10 mouse cellular contexts compared by ENCODE assay signal in the genomic region with DNA sequence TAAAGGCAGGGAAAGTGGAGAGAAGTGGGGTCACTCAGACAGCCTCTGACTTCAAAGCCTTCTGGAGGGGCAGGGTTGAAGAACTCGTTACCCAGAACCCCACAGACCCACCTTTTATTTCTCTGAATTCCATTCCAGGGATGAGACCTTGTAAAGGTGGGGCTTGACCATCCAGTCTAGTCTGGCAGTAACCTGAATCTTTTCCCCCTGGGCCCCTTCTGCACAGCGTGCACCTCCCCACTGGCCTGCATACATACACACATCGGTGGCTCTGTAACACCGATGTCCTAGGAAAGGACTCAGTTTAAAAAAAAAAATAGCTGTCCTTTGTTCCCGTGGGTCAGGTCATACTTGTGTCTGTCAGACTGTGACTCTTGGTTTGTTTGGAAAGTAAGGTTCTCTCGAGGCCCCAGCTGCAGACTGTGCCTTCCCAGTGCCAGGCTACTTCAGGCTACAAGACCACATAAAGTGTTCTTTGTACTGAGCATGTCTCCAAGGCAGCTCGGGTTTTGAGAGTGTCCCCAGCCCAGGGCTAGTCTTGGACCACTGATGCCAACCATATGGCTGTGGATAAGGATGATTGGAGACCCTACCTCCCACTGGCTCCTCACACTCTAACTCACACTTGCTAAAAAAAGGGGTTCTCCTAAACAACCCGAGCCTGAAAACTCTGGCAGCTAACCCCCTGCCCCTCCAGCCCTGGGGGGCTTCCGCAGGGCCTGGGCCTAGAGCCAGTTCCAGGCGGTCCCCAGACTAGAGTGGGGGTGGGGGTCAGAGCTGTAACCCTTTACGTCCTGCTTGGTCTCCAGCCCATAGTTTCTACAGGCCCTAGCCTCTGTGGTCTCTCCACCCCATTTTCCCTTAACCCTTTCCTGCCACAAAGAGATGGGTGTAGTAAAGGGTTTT. TPM values are rescaled to one million over a fixed set of nuclear protein-coding genes. Genes with fewer than 3 reads are reported as not detected.
DNase-seq lines count a peak whose midpoint lies in the region; ATAC-seq and TF ChIP-seq lines count a peak whose summit lies in the region.
"Had no signal": no experiment of that assay in that cellular context is flagged by ENCODE, and none has a peak within 500 bp of the region (broad histone marks: within the 10 kb centered on the region; RNA-seq: fewer than 3 reads in every experiment).

No protein-coding gene starts in this region.

- WGBS in kidney, postnatal 0 days, result under 1% methylated on average over 11 of the region's 11 CpGs

- TF ChIP-seq POLR2A in cortical plate, adult 2 months (IDR thresholded peaks at IDR 0.05; ENCODE audit: extremely low read depth, insufficient read depth, low read length), result no peak

- no peaks in the 10 kb centered on the region for H3K27me3 ChIP-seq in kidney, postnatal 0 days (ENCODE audit: insufficient read depth, low read length)

- H3K36me3 ChIP-seq in kidney, postnatal 0 days (ENCODE audit: insufficient read depth, low read length), result no peaks in the 10 kb centered on the region

- ATAC-seq in kidney, postnatal 0 days (replicated peaks; ENCODE audit: low FRiP score, low read depth), result peak; percentile 69
- ATAC-seq: Patski had no signal

- H3K4me1 ChIP-seq in kidney, postnatal 0 days (replicated peaks; ENCODE audit: insufficient read depth, low read length), result peaks cover 30% of the 10 kb centered on the region
- no peaks in the 10 kb centered on the region; the same call in 1 of the 2 replicates for H3K4me1 ChIP-seq in cortical plate, adult 2 months (ENCODE audit: control insufficient read depth, insufficient read depth, low read length)

- no peaks in the 10 kb centered on the region for H3K9me3 ChIP-seq in kidney, postnatal 0 days (replicated peaks; ENCODE audit: low read length)
- H3K9me3 ChIP-seq: megakaryocyte, embryonic 14.5 days had no signal

- peak overlapping the region; percentile 68; the same call in 1 of the 2 replicates for H3K9ac ChIP-seq in kidney, postnatal 0 days (ENCODE audit: low read depth, low read length)

- H3K4me2 ChIP-seq in kidney, postnatal 0 days (ENCODE audit: low read length), result peak overlapping the region; percentile 84

- DNase-seq in kidney, postnatal 0 days (ENCODE audit: low spot score), result peak; percentile 87
- no peak for DNase-seq in kidney, postnatal 36 days
- peak; percentile 50 for DNase-seq in heart, postnatal 4 days
- DNase-seq in lung, postnatal 4 days, result peak; percentile 56 to 71
- DNase-seq in urinary bladder, postnatal 14 days (ENCODE audit: low spot score), result no peak
- DNase-seq in cerebellum, adult 9-10 months, result no peak
- no peak for DNase-seq in gastrocnemius, postnatal 10 days

- H3K4me3 ChIP-seq in kidney, postnatal 0 days (replicated peaks; ENCODE audit: low read depth, low read length), result 0 out of 2 replicates have a peak overlapping the region, but pooled peaks have one; percentile 2
- H3K4me3 ChIP-seq in cortical plate, adult 2 months (ENCODE audit: insufficient read depth, low read length), result peak overlapping the region; percentile 51; the same call in 1 of the 2 replicates

- no peak for TF ChIP-seq CTCF in kidney, postnatal 0 days (IDR thresholded peaks at IDR 0.05; ENCODE audit: low read depth)
- no peak for TF ChIP-seq CTCF in cortical plate, adult 2 months (IDR thresholded peaks at IDR 0.05; ENCODE audit: extremely low read depth, insufficient read depth, low read length)

- H3K27ac ChIP-seq in kidney, postnatal 0 days, result peak overlapping the region; percentile 89
- H3K27ac ChIP-seq in cortical plate, adult 2 months (ENCODE audit: insufficient read depth, low read length), result no peak overlapping the region

RNA-seq across cellular contexts. Expression of a gene that starts 0.9 kb away (rescaled TPM):
- polyA plus RNA-seq in kidney, postnatal 0 days (2015; fragmentation: Nextera tagmentation; extraction: Ambion mirVana), result 8.4 and 8.9 TPM in 2 replicates
- 2.6 and 2.8 TPM in 2 replicates for polyA plus RNA-seq in cortical plate, adult 2 months (2012; rRNA removed)
- total RNA-seq in heart, postnatal 4 days (2021), result 10 to 100 TPM; 36.0 to 36.3 TPM
- total RNA-seq in gastrocnemius, postnatal 10 days (2021), result 10 to 100 TPM in 1 of 2 experiments, 1 to 10 TPM in 1; 9.3 to 15.3 TPM
- polyA plus RNA-seq: Patski had no signal

RNA-seq across cellular contexts. Expression of a gene that starts 30.0 kb away (rescaled TPM):
- polyA plus RNA-seq in kidney, postnatal 0 days (2015; fragmentation: Nextera tagmentation; extraction: Ambion mirVana), result 16.8 and 19.7 TPM in 2 replicates
- 1.8 and 2.0 TPM in 2 replicates for polyA plus RNA-seq in cortical plate, adult 2 months (2012; rRNA removed)
- total RNA-seq in heart, postnatal 4 days (2021), result 10 to 100 TPM; 12.7 to 13.3 TPM
- 10 to 100 TPM in 1 of 2 experiments, 1 to 10 TPM in 1; 9.3 to 14.8 TPM for total RNA-seq in gastrocnemius, postnatal 10 days (2021)

RNA-seq across cellular contexts. Expression of a gene that starts 31.3 kb away (rescaled TPM):
- polyA plus RNA-seq in kidney, postnatal 0 days (2015; fragmentation: Nextera tagmentation; extraction: Ambion mirVana), result 0.20 and 0.28 TPM in 2 replicates
- polyA plus RNA-seq in cortical plate, adult 2 months (2012; rRNA removed), result 0.42 and 0.68 TPM in 2 replicates
- total RNA-seq in heart, postnatal 4 days (2021), result under 1 TPM; 0.62 to 0.65 TPM
- total RNA-seq in gastrocnemius, postnatal 10 days (2021), result under 1 TPM; 0.16 to 0.29 TPM

RNA-seq across cellular contexts. Expression of a gene that starts 31.8 kb away (rescaled TPM):
- polyA plus RNA-seq in kidney, postnatal 0 days (2015; fragmentation: Nextera tagmentation; extraction: Ambion mirVana), result 8.1 and 9.8 TPM in 2 replicates
- 11.4 TPM in 2 replicates for polyA plus RNA-seq in cortical plate, adult 2 months (2012; rRNA removed)
- total RNA-seq in heart, postnatal 4 days (2021), result 10 to 100 TPM; 11.6 to 12.0 TPM
- 10 to 100 TPM in 1 of 2 experiments, 1 to 10 TPM in 1; 8.0 to 11.6 TPM for total RNA-seq in gastrocnemius, postnatal 10 days (2021)

RNA-seq across cellular contexts. Expression of a gene that starts 47.2 kb away (rescaled TPM):
- 85.3 and 86.0 TPM in 2 replicates for polyA plus RNA-seq in kidney, postnatal 0 days (2015; fragmentation: Nextera tagmentation; extraction: Ambion mirVana)
- 147 and 150 TPM in 2 replicates for polyA plus RNA-seq in cortical plate, adult 2 months (2012; rRNA removed)
- 10 to 100 TPM; 57.0 to 61.3 TPM for total RNA-seq in heart, postnatal 4 days (2021)
- 10 to 100 TPM; 73.3 to 82.4 TPM for total RNA-seq in gastrocnemius, postnatal 10 days (2021)

Comparison
In these comparisons a context has a peak if more than half of its experiments do, and no peak if none do; other contexts are left out.
1. DNase-seq: peak in kidney, postnatal 0 days (single experiment), heart, postnatal 4 days (single experiment) and lung, postnatal 4 days (2 of 2); none in kidney, postnatal 36 days (0 of 2), urinary bladder, postnatal 14 days (single experiment), cerebellum, adult 9-10 months (single experiment) and gastrocnemius, postnatal 10 days (single experiment).